Mouse (Mus musculus) embryonic fibroblast, embryonic 13.5 days (primary cell): ENCODE results near the gene Arrb1. TPM values are rescaled to one million over a fixed set of nuclear protein-coding genes. Genes with fewer than 3 reads are reported as not detected.
A peak's percentile ranks its signal among the peaks of the same experiment; 100 is the strongest.

Source experiments
- H3K27ac ChIP-seq: 2 replicates; pipeline ENCODE4 v1.5.1; 2012; ENCODE audit warnings: low read length, control low read depth, inconsistent platforms; ENCODE audit not compliant: insufficient read depth
- H3K4me1 ChIP-seq: 2 replicates; pipeline ENCODE4 v1.6.1; 2011; ENCODE audit warnings: low read length; ENCODE audit not compliant: control insufficient read depth, insufficient read depth
- H3K4me3 ChIP-seq: 2 replicates; pipeline ENCODE4 v1.5.1; 2011; ENCODE audit warnings: mild to moderate bottlenecking, control low read depth, low read length; ENCODE audit not compliant: insufficient read depth
- CTCF ChIP-seq: IDR thresholded peaks from 2 replicates; pipeline ENCODE4 v1.5.1; 2011; ENCODE audit warnings: mild to moderate bottlenecking, control low read depth, low read length, moderate library complexity, borderline replicate concordance; ENCODE audit not compliant: insufficient read depth
- POLR2A ChIP-seq: IDR thresholded peaks from 2 replicates; pipeline ENCODE4 v1.6.1; 2011; ENCODE audit warnings: low read depth, mild to moderate bottlenecking, control low read depth, low read length, moderate library complexity
- polyA plus RNA-seq: library from polyadenylated mRNA; stranded (reverse); fragments of >200 nt; gene quantifications from 2 replicates; pipeline ENCODE4 v1.2.4, GENCODE M21; 2011; ENCODE audit warnings: low read depth; ENCODE audit not compliant: missing spikeins, insufficient read length

The Arrb1 gene
- polyA plus RNA-seq, 1 experiment, result 6.4 TPM

DNA sequence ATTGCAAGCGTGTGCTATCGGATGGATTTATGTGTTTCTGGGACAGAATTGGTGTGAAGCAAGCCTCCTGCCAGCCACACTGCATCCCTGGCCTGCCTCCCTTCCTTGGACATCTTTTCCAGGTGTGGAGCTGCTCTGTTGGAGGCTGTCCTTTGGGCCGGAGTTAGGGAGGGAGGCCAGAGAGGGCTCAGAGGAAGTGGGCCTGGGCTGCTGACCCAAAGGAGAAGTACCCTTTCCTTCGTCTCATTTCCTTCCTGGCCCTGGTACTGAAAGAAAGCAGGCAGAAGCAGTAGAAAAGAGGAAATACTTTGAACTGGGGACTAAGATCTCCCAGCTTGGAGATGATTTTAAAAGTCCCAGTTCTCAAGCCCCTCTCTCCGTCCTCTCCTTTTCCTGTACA is 14.4 kb downstream of the Arrb1 start:
- Histone ChIP-seq H3K4me3 (no peak overlapping the region), H3K4me1 (no peaks in the 10 kb centered on the region), H3K27ac (no peak overlapping the region)
- TF ChIP-seq POLR2A, result no peak
- no peak for TF ChIP-seq CTCF

DNA sequence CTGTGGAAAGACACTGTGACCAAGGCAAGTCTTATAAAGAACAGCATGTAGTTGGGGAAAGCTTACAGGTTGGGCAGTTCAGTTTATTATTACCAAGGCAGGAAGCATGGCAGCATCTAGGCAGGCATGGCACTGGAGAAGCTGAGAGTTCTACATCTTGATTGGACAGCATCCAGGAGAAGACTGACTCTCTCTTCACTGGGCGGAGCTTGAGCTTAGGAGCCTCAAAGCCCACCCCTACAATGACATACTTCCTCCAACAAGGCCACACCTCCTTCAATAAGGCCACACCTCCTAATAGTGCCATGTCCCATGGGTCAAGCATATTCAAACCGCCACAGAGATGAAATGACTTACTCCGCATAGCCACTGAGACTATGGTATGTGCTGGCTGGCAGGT is 16.4 kb downstream of the Arrb1 start:
- no peak overlapping the region for H3K27ac ChIP-seq
- no peaks in the 10 kb centered on the region for H3K4me1 ChIP-seq
- TF ChIP-seq POLR2A (no peak), CTCF (no peak)

DNA sequence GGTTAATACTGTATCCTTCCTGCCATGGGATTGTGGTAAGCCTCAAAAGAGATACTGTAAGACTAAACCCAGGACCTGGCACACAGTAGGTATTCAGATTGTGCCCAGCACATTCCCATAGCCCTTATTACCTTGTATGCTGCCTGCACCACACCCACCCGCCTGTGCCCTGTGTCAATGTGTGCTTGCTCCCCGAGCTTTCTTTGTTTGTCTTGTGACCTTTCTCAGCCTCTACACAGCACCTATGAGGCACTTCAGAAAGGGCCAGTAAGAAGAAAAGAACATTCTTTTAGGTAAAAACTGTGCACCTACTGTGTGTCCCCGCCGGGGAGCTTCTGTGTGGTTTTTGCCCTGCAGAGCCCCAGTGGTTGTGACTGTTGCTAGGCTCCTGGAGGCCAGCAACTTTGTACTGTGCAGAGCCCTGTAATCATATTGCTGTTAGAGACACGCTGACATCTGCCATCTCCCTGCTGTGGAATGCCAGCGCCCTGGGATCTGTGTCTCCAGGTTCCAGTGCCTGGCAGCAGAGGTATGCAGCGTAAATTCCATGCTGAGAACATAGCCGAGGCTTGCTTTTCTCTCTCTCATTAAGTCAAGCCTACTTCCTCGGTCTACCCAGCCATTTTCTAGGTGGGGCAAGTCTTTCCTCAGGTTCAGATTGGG is 18.1 kb downstream of the Arrb1 start:
- Histone ChIP-seq H3K4me1 (no peaks in the 10 kb centered on the region), H3K27ac (no peak overlapping the region), H3K4me3 (no peak overlapping the region)
- TF ChIP-seq CTCF, result no peak
- TF ChIP-seq POLR2A, result no peak

More for the DNA sequence above, 16.4 kb downstream of the Arrb1 start:
- H3K4me3 ChIP-seq, result no peak overlapping the region

DNA sequence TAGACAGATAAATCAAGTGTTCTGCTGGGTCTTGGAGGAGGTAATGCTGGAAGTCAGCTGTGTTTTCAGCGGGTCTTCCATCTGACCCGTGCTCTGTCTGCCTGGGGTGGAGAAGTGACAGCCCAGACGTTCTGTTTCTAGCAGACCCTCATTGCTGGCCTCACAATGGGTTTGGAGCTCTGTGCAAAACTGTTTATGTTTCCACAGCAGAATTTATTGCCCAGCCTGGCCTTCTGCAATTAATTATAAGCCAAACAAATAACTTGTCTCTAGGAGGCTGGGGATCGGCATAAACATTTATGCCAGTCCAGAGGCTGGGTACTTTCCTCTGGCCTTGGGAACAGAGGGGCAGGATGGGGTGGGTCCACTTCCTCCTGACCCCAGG is 18.6 kb downstream of the Arrb1 start:
- no peak for TF ChIP-seq POLR2A
- TF ChIP-seq CTCF, result no peak
- Histone ChIP-seq H3K4me3 (no peak overlapping the region), H3K27ac (no peak overlapping the region), H3K4me1 (no peaks in the 10 kb centered on the region)

DNA sequence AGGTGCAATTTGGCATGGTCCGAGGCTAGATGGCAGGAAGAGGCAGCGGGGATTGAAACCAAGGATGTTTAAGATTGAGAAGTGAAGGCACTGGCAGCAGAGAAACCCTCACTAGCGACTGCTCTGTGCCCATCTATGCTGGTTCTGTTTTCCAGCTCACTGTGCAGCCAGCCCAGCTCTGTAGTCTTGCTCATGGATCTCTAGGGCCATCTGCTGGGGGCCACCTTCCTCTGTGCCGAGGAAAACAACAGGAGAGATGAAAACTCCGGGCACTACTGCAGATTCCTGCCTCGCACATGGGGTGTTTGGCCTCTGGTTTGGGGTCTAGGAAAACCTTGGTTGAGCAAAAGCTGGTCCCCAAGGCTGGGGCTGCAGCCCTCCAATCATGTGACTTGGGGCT is 20.6 kb downstream of the Arrb1 start:
- Histone ChIP-seq H3K4me1 (no peaks in the 10 kb centered on the region), H3K4me3 (no peak overlapping the region), H3K27ac (no peak overlapping the region)
- TF ChIP-seq POLR2A (no peak), CTCF (peak; percentile 66)

DNA sequence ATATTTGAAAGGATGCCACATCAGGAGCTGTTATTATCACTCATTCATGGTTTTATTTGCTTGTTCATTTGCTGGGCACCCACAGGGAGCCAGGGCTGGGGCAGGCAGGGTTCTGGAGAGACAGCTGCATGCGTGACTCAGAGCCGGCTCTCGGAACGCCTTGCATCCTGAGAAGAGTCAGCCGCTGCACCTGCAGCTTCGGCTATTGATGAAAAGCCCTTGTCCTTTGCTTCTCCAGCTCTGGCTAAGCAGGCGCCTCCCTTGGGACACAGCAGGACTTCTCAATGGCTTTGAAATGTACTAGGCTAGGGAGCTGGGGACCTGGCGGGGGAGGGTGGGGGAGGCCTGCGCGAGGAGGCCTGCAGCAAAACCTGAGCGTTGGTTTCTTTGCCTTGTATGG is 23.8 kb downstream of the Arrb1 start:
- H3K27ac ChIP-seq, result no peak overlapping the region
- H3K4me1 ChIP-seq, result no peaks in the 10 kb centered on the region
- TF ChIP-seq CTCF (no peak), POLR2A (no peak)
- H3K4me3 ChIP-seq, result no peak overlapping the region

DNA sequence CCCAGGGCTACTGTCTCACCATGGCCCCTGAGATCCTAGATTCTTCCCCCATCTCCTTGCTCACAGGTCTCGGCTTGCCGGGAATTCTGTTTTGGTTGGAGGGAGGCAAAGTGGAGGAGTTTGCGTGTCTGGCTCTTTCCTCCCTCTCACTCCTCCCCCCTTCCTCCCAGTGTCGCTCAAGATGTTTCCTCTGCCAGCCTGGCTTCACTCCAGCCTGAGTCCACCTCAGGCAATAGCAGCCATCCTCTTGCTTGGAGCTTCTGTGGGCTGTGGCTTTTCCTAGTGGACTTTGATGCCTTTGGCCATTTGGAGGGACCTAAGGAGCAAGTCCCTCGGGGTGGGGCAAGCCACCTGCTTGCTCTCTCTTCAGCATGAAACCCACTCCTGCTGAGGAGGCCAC is 27.2 kb downstream of the Arrb1 start:
- no peak for TF ChIP-seq POLR2A
- TF ChIP-seq CTCF, result no peak
- H3K4me3 ChIP-seq, result no peak overlapping the region
- no peaks in the 10 kb centered on the region for H3K4me1 ChIP-seq
- H3K27ac ChIP-seq, result no peak overlapping the region

DNA sequence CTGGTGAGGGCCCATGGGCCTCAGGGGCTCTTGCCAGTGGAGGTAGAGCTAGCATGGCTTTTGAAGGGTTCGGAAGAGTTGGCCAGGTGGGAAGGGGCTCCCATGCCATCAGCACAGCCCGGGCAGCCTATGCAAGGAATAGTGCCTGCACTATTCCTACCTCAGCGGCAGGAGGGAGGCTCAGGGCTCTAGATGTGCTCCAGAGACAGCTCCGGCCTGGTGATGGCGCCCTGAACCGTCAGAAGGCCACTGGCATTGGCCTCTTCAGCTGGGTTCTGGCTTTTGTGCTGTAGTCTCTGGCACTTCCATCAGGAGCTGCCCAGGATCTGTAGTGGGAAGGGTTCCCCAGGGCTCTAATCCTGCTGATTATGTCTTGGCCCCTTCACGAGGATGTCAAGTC is 28.0 kb downstream of the Arrb1 start:
- TF ChIP-seq POLR2A (no peak), CTCF (no peak)
- Histone ChIP-seq H3K4me3 (no peak overlapping the region), H3K27ac (no peak overlapping the region), H3K4me1 (no peaks in the 10 kb centered on the region)

DNA sequence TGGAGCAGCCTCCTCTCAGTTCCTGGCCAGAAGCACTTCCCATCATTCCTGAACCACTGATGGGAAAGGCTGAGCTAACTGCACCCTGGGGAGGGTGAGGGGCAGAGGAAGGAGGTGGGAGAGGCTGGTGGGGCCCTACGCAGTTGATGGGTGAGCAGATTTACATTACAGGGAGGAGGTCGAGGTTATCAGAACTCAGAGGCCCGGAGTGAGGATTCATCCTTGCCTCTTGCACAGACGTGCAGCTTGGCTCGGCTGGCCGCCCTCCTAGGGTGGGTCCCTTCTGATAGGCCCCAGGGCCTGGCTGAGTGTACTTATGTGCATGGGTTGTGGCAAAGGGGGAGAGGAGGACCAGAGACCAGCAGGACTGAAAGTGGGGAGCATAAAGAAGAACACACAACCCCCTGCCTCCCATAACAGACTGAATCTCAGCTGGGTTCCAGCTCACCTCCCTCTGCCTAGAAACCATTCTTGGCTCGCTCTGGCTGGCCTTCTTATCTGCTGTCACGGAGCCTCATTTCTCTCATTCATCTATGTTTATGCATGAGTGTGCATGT is 30.1 kb downstream of the Arrb1 start:
- TF ChIP-seq CTCF (no peak), POLR2A (no peak)
- Histone ChIP-seq H3K27ac (no peak overlapping the region), H3K4me3 (no peak overlapping the region), H3K4me1 (no peaks in the 10 kb centered on the region)

DNA sequence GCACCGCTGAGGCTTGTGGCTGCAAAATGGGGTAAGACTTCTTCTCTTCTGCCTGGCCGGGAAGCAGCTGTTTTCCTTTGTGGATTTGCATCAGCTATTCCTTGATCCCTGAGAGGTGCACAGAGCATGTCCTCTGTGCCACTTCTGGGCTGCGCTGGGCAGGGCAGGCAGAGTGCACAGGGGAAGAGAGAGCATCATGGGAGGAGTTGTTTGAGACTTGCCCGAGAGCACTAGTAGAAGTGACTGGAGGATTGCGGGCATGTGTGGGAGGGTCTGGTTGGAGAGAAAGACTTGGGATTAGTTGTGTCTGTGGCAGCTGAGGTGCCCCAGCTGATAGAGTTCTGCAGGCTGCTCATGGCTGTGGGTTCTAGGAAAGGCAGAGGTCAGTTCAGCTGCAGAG is 35.4 kb downstream of the Arrb1 start:
- no peak overlapping the region for H3K4me3 ChIP-seq
- no peak overlapping the region for H3K27ac ChIP-seq
- TF ChIP-seq POLR2A (no peak), CTCF (no peak)
- no peaks in the 10 kb centered on the region for H3K4me1 ChIP-seq
